Mouse (Mus musculus) lung, postnatal 10 days (tissue): ENCODE measurements around the gene Prdm16.

Experiments used
- DNase-seq: peaks from one replicate; pipeline ENCODE4 v3.0.0; 2021

Prdm16 gene

DNA sequence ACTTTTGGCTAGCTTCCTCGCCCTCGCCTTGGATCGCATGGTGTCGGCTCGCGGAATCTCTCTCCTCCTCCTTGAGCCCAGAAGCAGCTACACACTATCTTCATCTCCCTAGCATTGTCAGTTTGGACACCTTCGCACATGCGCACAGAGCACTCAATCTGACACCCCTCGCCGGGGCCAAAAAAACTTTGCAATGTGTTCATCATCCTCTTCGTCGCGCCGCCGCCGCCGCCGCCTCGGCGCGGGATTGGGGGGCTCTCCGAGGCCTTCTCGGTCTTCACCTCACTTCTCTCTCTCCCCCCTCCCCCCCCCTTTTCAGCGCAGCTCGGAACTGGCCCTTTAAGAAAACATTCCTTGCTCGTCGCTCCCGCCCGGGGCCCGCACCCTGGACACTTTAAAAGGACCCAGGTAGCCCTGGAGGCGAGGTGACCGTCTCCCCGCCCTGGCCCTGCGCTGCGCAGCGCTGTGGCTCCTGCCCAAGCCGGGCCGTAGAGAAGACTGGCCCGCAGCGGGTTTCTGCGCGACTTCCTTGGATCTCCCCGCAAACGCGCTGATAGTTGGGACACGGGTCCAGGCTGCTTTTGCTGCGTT lies at the start of gene Prdm16:
TSS of gene Prdm16 (minus strand) at position 153 of the 591 bp plus-strand sequence.
- peak; percentile 53 for DNase-seq

DNA sequence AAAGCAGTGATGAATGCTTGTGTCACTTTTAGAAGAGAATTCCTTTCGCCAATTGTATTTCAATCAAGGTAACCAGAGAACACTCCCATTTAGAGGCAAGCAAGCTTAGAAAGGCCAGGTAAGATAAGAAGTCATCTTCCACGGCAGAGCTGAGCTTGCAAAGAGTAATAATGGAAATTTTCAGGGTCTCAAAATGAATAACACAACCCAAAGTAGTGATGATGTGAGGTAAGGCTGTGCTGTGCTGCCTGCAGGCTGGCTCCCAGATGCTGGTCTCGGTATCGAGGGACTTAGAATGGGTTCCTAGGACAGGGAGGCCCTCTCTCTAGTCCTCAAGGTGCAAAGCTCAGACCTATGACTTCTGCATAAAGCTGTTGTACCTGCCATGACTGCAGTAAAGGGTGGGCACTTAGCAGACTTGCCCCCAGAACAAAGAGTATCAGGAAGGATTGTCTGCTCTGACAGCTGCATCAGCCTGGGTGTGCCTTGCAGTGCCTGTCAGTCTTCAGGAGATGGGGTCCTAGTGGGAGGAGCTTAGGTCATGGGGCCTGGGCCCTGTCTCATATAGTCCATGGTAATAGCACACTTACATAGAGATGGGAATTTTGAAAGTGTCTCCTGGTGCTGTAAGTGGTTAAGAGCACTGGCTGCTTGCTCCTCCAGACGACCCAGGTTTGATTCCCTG lies 46.5 kb upstream of the Prdm16 start:
- no peak for DNase-seq

DNA sequence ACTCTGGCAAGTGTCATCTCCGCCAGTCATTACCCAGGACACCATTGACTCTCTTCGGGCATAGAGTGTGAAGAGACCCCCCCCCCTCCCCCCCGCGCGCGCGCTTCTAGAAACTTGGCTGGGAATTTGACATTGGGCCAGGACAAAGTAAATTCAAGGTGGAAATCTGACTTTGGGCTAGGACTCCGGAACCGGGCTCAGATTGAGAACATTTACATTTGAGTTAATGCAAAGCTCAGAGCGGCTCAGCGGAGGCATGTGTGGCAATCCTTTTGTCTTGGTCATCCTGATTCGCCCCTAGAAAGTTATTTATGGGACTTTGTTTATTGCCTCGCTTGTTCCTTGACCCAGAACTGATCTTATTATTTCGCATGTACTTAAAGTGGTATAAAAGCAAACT lies 45.6 kb upstream of the Prdm16 start:
- no peak for DNase-seq

DNA sequence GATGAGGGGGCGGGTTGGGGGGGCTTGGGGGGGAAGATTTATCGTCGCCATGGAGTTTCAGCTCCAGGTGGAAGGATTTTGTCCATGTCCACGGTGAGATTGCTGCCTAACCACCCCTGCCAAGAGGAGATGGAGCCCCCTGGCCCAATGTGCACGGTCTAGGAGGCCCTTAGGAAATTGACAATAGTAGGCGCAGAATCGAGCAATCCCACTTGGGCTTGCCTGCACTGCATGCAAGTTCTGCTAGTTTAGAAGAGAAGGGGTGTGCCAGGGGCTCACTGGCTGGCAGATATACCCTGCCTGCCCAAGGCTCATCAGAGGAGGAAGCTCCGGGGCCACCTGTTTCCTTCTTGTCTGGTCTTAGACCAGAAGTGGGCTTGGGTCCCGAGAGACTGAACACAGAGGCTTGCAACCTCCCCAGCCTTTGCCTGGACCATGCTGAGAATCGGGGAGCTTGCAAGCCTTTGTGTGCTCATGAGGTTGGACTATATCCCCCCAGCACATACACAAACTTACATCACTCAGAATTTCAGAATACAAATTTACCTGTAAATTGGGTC lies 38.8 kb upstream of the Prdm16 start:
- no peak for DNase-seq

DNA sequence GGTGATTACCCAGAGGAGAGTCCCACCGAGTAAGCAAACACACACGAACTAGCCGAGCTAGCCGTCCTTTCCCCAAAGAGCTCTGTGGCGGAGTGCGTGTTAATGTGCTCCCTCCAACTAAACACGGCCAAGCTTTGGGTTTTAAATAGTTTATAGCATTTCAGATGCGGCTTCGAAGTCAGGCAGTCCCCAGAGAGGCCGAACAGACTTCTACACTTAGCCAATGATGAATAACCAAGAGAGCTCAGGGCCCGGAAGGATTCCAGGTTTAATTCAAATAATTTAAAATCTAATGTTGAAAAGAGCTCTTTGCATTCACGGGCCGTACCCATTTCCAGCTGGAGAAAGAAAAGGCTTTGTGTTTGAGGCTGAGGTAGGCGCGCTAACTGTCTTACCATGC lies 38.3 kb upstream of the Prdm16 start:
- DNase-seq, result no peak

DNA sequence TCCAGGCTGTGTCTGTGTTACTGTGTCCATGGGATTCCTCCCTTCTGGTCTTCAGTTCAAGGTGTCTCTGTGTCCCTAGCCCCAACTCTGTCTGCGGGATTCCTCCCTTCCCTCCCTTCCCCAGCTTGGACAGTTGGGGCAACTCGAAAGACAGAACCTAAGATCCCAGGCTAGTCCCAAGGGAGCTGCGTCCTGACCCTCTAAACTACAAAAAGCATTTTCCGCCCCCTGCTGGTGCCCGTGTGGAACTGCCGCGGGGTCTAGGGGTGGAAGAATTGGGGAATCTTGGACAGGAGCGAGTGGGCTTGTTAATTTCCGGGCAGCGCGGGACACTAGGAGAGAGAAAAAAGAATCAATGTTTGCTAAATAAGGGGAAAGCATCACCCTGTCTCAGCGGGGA lies 37.9 kb upstream of the Prdm16 start:
- peak; percentile 73 for DNase-seq

DNA sequence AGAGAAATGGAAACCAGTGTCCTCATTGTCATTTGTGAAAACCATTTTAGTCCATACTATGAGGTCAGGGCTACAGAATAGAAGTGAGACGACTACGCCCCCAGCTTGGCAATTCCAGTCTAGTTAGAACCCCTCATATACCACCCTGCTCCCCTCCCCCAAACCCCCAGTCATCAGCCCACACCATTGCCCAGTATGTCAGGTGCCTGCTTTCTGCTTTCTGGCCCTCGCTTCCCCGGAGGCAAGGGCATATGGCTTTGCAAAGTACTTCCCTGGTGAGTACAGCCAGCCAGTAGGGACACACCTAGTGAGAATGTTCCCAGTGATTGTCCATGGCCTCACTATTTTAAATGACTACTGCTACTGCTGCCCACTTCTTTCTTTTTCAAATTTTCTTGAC lies 37.3 kb upstream of the Prdm16 start:
- DNase-seq, result no peak

DNA sequence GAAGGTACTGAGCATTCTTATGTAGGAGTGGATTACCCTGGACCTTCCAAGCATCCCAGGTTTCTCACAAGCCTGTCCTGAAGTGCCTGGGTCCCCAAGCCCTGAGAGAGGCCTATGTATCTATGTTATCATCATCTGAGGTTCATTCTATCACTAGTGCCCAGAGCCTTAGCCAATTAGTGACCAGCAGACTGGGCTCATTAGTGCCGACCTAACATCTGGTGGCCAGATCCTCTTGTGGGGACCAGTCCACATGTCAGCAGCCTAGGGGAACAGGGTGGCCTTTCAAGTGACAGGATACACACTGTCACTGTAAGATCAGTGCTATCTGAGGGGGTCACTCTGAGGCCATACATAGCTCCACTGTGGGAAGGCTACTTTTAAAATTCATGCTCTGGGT lies 35.4 kb upstream of the Prdm16 start:
- no peak for DNase-seq

DNA sequence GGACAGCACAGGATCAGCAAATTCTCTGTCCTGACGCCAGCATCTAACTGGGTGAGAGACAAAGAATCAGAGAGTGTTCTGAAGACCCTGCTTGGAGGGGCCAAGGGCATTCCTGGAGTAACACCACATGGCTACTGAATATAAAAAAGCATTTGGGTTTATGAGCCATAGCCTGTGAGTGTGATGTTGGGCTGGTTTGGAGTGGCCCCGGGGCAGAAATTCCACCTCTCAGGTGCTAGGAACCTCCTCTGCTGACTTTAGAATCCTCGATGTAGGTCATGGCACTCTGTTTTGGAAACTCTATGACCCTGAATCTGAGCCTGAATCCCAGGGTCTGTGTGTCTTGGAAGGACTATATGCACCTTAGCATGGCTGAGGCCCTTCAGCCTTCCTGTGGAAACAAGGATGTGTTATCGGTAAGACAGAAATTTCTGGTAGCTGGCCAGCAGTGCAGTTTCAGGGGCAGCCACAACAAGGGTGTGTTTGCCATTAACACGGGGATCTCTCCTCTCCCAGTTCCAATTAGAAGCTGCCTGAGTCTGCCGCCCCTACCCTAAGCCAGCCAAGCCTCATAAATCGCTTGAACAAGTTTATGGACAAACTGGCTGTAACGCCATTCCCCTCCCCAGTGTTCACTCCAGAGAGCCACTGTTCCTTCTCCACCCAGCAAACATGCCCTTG lies 34.7 kb upstream of the Prdm16 start:
- DNase-seq, result no peak

DNA sequence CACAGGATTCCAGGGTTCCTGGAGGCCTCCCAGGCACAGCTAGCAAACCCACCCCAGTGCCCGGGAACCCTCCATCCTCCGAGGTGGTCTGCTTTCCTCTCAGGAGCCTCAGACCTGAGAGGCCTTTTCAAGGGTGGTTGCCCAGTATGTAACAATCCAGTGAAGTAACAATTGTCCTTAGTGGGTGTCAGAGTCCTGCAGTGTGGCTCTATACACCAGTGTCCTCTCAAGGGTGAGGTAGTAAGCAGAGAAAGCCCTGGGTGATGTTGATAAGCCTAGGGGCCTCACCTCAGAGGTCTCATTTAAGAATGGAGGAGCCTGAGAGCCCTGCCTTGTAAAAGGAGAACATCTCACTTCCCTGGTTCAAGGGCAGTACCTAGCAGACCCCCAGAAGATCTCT lies 31.1 kb upstream of the Prdm16 start, which contains the start of gene Actrt2:
TSS of gene Actrt2 (minus strand) at position 101 of the 400 bp plus-strand sequence.
- DNase-seq, result no peak

DNA sequence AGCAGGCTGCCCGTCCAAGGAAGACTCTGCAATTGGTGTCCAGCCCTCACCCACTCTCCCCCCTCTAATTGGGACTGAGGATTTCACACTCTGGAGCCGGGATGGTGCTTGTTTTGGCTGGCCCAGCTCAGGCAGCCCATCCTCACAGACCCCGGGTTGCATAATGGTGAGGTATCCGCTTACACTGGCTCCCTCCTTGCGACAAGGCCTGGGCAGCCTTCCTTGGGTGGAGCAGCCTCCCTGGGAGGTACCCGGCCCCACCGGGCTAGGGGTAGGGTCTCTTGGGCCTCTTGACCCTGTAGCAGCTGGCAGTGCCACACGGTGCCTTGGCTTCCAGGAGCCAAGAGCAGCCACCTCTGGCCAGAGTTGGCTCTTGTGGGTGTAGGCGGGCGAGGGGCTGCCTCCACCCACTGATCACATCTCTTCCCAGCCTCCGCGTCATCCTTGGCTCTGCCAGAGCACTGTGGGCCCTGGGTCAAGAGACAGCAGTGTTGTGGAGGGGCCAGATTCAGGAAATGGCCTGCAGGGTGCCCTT lies 26.1 kb upstream of the Prdm16 start:
- no peak for DNase-seq

DNA sequence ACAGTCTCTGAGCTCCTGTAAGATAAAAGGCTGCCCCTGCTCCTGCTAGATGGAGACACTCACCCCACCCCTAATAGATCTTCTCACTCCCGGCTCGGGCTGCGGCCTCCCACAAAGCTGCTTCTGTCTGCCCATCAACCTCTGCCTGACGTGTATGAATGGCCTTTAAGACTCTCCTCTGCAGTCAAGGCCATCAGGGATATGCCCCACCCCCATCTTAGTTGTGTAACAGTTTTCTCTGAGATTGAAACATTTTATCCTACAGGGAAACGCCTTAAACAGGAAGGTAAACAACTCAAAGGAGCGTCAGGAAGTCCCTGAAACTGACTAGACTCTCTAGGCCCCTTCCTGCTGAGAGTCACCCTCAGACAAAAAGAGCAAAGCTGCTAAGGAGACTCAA lies 24.6 kb upstream of the Prdm16 start:
- DNase-seq, result no peak

DNA sequence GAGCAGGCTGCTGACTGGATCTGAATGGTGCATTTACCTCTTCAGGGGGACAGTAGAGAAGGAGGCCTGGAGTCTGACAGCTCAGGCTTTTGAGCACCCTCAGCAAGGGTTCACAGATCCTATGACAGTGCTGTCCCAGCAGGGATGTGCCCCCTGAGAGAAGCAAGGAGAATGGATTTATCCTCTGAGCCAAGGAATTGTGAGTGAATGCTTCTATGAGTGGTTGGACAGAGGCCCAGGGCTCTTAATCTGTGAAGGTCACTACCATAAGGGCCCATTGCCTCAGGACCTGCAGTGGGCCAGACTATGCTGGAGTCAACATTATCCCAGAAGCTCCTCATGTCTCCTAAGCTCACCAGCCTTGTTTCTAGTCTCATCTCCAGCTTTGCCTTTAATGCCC lies 23.4 kb upstream of the Prdm16 start:
- no peak for DNase-seq

DNA sequence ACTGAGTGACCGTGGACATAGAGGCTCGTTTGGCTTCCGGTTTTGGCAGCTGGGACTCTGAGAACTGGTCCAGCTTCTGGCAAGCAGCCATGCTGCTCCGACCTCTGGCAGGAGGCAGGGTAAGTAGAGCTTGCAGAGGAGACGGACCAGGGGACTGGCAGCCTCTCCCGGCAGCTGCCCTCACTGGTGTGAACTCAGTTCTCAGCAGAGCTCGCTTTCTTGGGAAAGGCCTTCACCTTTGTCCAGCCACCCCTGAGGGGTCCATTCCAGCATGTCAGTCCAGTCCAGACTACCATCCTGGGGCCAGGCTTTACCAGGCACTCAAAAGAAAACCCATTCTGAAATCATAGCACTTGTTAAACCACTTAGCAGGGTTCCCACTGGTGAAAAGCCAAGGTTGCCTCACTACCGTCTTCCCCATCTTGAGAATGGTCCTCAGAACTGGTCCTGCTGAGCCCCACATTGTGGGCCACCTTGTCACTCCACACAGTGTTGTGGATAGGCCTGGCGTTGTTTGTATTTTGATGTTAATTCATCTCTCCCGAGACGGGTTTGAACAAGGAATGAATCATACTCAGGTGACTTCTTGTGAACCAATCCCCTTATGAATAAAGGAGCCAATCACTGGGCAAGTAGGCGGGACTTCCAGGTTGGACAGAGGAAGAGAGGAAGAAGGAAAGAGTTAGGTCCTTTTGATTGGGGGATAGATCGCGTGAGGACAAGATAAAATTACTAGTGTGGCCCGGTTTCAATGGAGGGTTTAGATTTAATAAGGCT lies 18.6 kb upstream of the Prdm16 start:
- peak; percentile 54 for DNase-seq

DNA sequence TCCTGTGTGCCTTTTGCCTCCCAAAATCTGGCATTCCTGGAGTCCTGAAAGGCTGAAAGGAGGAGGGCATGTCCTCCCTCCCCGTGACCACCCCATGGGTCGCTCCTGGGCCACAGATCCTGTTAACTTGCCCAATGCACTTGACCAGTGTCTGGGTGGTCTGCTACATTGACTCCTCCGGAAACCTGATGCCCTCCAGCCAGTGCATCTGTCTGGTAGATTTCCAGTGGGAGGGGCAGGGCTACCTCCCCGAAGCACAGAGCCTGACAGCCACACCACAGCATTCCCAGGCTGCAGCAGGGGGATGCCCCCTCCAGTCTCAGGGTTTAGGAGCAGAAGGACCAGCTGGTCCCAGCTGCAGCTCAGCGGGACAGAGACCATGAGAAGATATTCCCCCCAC lies 15.8 kb upstream of the Prdm16 start:
- no peak for DNase-seq

DNA sequence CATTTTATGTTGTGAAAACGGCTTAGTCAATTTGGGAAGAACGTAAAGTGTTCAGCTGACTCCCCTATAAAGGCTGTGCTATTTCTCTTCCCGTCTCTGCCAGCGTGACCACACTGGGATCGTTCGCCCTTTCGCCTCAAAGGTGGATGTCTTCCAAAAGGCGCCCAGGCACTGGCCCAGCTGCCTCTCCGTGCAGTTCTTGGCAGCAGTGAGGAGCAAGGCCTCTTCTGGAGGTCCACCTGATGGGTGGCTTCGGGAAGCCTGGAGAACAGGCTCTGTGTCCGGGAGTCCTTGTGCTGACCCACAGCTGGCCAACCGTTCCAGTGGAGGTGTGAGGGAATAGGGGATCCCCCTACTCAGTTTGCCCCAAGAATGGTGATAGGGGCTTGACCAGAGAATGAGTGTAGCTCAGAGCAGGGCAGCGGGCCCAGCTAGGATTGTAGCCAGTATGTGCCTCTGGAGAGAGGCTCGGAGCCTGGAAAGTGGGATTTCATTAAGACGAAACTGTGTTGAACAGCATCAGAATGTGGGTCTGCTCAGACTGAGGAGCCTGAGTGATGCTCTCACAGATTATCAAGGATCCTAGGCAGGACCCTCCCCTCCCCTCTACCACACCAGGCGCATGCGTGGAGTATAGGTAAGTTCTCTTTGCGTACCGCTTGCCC lies 12.5 kb upstream of the Prdm16 start:
- DNase-seq, result no peak

DNA sequence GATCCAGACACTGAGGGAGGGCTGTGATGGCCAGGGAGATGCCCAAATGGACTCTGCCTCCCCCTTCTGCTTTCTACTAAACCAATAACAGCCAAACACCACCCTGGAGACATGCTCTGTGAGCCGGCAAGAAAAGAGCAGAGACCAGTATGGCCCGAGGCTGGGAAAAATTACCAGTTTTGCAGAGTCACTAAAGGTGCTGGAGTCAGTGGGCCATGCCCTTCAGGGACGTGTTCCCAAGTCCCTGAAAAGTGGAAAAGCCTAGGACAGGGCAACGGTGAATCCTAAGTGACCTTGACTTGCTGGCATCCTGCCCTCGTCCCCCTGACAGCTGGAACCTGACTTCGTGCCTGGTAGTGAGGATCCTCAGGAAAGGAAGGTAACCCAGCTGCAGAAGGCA lies 5.8 kb upstream of the Prdm16 start:
- no peak for DNase-seq

DNA sequence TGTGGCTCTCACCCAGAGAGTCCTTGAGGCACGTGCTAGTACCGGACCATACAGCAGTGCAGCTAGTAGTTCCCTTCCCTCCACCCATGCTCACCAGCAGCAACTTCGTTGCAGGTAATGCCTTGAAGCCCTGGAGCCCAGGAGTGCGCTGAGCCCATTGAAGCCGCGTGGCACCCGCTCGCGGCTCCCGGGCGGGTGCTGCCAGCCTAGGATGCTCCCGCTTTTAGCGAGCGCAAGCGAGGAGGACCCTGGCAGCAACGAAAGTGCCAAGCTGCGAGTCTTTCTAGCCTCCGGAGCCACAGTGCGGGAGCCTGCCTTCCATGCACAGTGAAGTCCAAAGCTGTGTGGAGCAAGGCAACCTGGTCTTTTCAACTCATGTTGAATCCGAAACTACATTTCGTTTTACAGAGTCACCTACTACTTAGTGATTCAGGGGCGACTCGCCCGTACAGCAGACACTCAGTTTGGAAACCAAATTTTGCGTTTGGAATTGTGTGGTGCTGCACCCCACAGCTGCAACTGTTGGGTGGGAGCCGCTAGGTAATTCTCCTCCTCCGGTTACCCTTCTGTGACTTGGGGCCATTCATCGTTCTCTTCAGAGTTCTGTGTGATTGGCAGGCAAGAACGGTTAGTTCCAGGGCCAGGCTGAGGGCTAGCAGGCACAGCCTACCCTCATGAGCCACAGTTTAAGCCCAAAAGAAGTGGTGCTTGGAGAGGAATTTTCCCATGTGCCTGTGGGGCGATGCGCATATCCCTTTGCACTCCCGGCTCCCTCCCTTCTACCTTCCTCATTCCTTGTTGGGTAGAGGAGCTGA lies 4.8 kb upstream of the Prdm16 start:
- DNase-seq, result no peak

DNA sequence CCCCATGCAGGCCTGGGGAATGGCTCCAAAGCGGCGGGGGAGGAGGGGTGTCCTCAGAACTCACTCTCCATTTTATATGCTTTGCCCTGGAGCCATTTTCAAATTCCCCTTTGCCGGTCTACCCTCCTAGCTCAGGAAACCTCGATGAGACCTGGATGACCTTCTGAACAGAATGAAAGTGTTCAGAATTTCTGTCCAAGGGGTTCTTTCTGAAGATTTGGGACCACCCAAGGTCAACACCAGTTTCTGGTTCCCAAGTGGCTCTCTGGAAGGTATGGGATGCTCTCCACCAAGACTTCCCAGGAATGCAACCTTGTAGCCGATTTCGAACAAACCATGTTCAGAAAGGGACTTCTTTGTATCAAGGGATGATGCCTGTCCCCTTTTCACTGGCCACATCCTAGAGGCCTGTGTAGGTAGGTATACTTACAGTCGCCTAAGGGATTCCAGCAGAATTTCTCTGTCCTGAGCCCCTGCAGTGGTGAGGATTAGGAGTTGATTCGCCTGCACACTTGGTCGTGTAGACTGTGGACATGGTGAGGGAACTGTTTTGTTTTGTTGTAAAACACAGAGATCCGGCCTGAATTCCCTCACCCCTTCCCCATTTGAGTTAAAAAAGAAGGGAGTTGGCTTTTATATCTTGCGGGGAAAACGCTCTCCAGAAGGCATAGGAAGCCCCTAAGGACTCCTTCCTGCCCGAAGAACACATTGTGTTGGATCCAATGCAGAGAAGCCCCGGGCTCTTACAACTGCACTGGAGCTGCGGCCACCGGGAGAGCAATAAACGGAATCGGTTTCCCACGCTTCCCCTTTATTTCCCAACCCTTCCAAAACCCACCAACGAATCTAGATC lies 4.0 kb upstream of the Prdm16 start:
- no peak for DNase-seq
